Mouse (Mus musculus) intestine, embryonic 14.5 days (tissue): ENCODE measurements around the gene Frmd6. TPM values are rescaled to one million over a fixed set of nuclear protein-coding genes. Genes with fewer than 3 reads are reported as not detected.
A peak's percentile ranks its signal among the peaks of the same experiment; 100 is the strongest.

Source experiments
- ATAC-seq: fragments of 200-750 bp; cut with Nextera tagmentation; replicated peaks from 2 replicates; pipeline ENCODE4 v1.8.0; 2017; ENCODE audit warnings: low read depth, moderate number of reproducible peaks, moderate TSS enrichment, moderate library complexity; ENCODE audit not compliant: low FRiP score, low TSS enrichment
- DNase-seq: peaks from one replicate; pipeline ENCODE4 v3.0.0-alpha.2; 2018; ENCODE audit warnings: low spot score
- H3K27ac ChIP-seq: fragments of 300-500 bp; sonication (generic); 2 replicates; pipeline ENCODE4 v1.5.1; 2014; ENCODE audit warnings: low read depth, mild to moderate bottlenecking, control low read depth
- H3K27me3 ChIP-seq: fragments of 300-500 bp; sonication (generic); replicated peaks from 2 replicates; pipeline ENCODE4 v1.6.1; 2014; ENCODE audit warnings: low read length, control low read depth; ENCODE audit not compliant: control insufficient read depth, insufficient read depth
- H3K36me3 ChIP-seq: fragments of 300-500 bp; sonication (generic); 2 replicates; pipeline ENCODE4 v1.6.1; 2014; ENCODE audit warnings: low read length, control low read depth; ENCODE audit not compliant: control insufficient read depth, insufficient read depth
- H3K4me1 ChIP-seq: fragments of 300-500 bp; sonication (generic); replicated peaks from 2 replicates; pipeline ENCODE4 v1.6.1; 2014; ENCODE audit warnings: low read length, control low read depth, mixed read lengths; ENCODE audit not compliant: control insufficient read depth, insufficient read depth
- H3K4me2 ChIP-seq: fragments of 300-500 bp; sonication (generic); 2 replicates; pipeline ENCODE4 v1.6.1; 2014; ENCODE audit warnings: low read length
- H3K4me3 ChIP-seq: fragments of 300-500 bp; sonication (generic); 2 replicates; pipeline ENCODE4 v1.5.1; 2014; ENCODE audit warnings: low read depth, low read length, control low read depth, mixed read lengths
- H3K9ac ChIP-seq: fragments of 300-500 bp; sonication (generic); 2 replicates; pipeline ENCODE4 v1.6.1; 2014; ENCODE audit warnings: mild to moderate bottlenecking, low read length
- H3K9me3 ChIP-seq: fragments of 300-500 bp; sonication (generic); 2 replicates; pipeline ENCODE4 v1.6.1; 2016; ENCODE audit warnings: low read length, control low read depth; ENCODE audit not compliant: control insufficient read depth
- WGBS: fragments of 180-500 bp; shearing (Covaris S2); extraction: QIAGEN DNeasy Blood & Tissue Kit; methylation state at CpG from one replicate; pipeline ENCODE4 v1.1.7; 2014; 5-methylcytosine and 5-hydroxymethylcytosine counted together
- polyA plus RNA-seq: library from polyadenylated mRNA; unstranded; fragments of >200 nt; fragmentation: Nextera tagmentation; extraction: Ambion mirVana; gene quantifications from 2 replicates; pipeline ENCODE4 v1.2.1, GENCODE M21; 2014

Gene Frmd6
- polyA plus RNA-seq, 1 experiment from 2014 or later, result 17.5 TPM

DNA sequence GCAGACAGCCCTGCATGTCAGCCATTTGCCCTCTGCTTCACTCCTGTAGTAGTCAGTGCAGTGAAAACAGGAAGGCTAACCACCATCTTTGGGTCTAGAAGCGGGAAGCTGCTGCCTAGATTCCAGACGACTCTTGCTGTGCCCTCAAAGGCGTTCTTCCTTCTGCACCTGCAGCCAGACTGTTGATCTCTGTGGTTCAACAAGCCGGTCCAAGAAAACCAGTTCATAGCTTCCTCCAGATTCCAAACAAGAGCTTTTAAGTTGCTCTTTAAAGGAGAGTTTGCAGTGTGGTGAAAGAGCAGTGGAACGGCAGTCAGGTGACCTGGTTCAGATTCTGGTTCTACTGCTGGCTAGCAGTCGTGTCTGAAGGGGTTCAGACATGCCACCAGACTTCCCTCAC is 48.2 kb downstream of the Frmd6 start:
- whole genome bisulfite sequencing, result 49% methylated on average over 6 of the region's 6 CpGs
- H3K27me3 ChIP-seq, result no peaks in the 10 kb centered on the region
- no peak for DNase-seq
- H3K9ac ChIP-seq, result no peak overlapping the region
- peak overlapping the region; percentile 59 for H3K27ac ChIP-seq
- peaks cover 11% of the 10 kb centered on the region; the same call in 1 of the 2 replicates for H3K4me1 ChIP-seq
- ATAC-seq, result no peak
- H3K4me2 ChIP-seq, result no peak overlapping the region
- H3K36me3 ChIP-seq, result peaks cover 4% of the 10 kb centered on the region
- no peaks in the 10 kb centered on the region for H3K9me3 ChIP-seq
- H3K4me3 ChIP-seq, result no peak overlapping the region

DNA sequence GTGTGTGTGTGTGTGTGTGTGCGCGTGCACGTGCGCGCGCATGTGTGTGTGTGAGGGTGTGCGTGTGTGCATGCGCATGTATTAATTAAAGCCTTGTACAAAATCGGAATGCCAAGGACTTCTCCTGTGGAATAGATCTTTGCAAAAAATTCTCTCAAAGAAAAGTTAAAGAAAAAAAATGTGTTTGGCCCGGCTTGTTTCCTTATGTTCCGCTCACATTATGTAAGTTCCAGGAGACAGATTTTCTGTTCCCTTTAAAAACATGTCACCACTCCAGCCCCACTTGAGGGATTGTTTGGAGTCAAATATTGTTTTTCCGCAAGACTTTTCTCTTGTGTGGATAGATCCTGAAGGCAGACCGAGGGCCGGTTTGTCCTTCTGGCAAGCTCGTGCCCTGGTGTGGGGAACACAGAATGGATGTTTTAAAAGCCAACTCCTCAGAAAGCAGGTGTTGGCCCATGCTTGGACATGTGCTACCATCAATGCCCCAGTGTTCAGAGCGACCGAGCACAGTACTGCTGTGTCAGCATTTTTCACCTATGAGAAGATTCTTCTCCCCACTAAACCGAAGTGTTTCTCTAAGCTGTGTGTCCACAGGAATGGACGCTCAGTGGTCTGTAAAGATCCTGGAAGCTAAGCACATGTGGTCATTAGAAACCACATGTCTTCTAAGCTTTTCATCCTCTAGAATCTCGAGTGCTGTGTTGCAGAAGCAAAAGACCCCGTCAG is 51.1 kb downstream of the Frmd6 start:
- no peak overlapping the region for H3K4me2 ChIP-seq
- H3K27ac ChIP-seq, result no peak overlapping the region
- no peak overlapping the region for H3K9ac ChIP-seq
- H3K9me3 ChIP-seq, result no peaks in the 10 kb centered on the region
- no peak overlapping the region for H3K4me3 ChIP-seq
- ATAC-seq (no peak), DNase-seq (no peak)
- H3K27me3 ChIP-seq, result no peaks in the 10 kb centered on the region
- H3K4me1 ChIP-seq, result no peaks in the 10 kb centered on the region
- H3K36me3 ChIP-seq, result peaks cover 28% of the 10 kb centered on the region
- WGBS, result 87% methylated on average over 21 of the region's 21 CpGs

DNA sequence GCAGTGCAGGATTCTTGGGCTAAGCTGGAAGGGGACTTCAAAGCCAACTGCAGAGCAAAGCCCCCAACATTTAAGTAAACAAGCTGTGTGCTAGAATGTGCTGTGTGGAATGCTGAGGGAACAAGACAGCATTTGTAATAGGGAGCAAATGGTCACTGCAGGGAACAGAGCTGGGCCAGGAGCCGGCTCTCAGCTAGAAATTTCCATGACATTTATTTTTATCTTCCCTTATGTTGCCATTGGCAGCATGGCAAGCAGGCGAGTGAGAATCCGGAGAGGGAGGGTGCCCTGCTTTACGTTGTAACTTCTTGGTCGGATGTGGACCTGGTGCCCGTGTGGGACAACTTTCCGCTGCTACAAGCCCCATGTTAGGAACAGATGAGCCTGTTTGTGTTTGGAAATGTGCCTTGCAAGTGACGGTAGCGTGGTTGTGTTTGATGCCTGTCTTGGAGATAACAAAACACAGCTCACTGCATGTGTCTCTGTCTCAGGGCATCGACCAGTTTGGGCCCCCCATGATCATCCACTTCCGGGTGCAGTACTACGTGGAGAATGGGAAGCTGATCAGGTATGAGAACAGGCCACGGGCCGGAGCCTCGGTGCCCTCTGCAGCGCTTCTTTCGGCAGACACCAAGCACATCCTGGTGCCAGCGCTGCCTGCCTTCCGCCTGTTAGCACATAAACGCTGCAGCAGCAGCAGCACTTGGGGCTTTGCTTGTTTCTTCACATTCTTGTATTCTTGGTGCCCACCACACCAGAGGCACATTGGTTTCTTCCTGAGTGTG is 52.8 kb downstream of the Frmd6 start:
- Histone ChIP-seq H3K9me3 (no peaks in the 10 kb centered on the region), H3K36me3 (peaks cover 36% of the 10 kb centered on the region), H3K27me3 (no peaks in the 10 kb centered on the region), H3K4me2 (no peak overlapping the region), H3K9ac (no peak overlapping the region), H3K4me1 (no peaks in the 10 kb centered on the region), H3K4me3 (no peak overlapping the region), H3K27ac (no peak overlapping the region)
- DNase-seq, result no peak
- 88% methylated on average over 20 of the region's 20 CpGs for WGBS
- no peak for ATAC-seq

DNA sequence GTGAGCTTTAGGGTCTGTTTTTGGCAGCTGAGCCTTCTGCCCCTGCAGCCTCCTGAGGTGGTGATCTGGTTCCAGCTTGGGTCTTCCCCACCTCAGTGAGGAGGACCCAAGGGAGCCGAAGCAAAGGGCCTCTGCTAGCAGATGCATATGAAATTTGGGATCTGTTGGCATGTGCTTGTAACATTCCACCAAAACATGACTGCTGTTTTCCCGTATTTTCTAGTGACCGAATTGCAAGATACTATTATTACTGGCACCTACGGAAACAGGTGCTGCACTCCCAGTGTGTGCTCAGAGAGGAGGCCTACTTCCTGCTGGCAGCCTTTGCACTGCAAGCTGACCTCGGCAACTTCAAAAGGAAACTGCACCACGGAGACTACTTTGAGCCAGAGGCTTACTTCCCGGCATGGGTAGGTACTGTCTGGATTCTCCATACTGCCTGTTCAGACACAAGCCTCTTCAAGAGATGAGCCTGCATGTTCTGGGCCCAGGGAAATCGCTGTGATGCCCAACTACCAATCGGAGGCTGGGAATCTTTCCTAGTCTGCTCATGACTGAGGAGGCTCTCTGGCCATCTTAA is 55.2 kb downstream of the Frmd6 start:
- Histone ChIP-seq H3K27me3 (no peaks in the 10 kb centered on the region), H3K27ac (no peak overlapping the region), H3K9me3 (no peaks in the 10 kb centered on the region), H3K4me1 (no peaks in the 10 kb centered on the region), H3K36me3 (peaks cover 46% of the 10 kb centered on the region), H3K9ac (no peak overlapping the region), H3K4me2 (no peak overlapping the region), H3K4me3 (no peak overlapping the region)
- WGBS, result 73% methylated on average over 9 of the region's 9 CpGs
- ATAC-seq (no peak), DNase-seq (no peak)

DNA sequence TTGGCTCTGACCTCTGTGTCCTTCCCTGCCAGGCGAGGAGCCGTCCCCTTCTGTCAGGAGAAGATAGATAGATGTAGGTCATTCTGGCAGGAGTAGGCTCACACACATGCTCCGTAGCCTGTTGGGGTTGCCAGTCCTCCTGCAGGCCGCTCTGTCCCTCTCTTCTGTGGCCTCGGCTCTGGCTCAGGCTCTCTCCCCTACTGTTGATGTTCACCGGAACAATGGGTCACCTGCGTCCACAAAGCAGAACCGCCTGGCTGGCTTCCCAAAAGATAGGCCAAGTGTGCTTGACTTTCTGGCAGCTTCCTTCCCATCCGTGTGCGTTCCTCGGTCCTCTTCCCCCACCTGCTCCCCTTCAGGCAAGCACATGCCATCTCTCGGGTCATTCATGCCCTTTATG is 56.0 kb downstream of the Frmd6 start:
- H3K4me3 ChIP-seq, result no peak overlapping the region
- no peak overlapping the region for H3K4me2 ChIP-seq
- H3K36me3 ChIP-seq, result peaks cover 49% of the 10 kb centered on the region
- ATAC-seq (no peak), DNase-seq (no peak)
- no peaks in the 10 kb centered on the region for H3K9me3 ChIP-seq
- no peaks in the 10 kb centered on the region for H3K4me1 ChIP-seq
- no peaks in the 10 kb centered on the region for H3K27me3 ChIP-seq
- H3K27ac ChIP-seq, result no peak overlapping the region
- 81% methylated on average over 12 of the region's 12 CpGs for WGBS
- H3K9ac ChIP-seq, result no peak overlapping the region

DNA sequence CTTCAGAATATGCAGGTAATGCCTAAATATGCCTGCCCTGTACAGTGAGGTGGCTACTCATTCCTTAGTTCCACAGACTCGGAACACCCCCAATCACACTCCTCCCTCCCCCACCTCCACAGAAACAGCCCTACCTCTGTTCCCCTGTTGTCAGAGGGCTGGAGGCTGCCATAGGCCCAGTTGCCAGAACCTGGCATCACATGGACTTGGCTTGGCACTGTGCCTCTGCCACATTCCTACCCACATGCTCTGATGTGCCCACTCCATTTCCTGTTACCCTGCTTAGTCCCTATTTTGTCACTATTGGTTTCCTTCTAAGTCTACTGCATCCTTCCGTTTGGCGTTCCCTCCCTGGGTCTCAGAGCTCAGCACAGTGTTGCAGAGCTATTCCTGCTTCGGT is 56.5 kb downstream of the Frmd6 start:
- no peak for ATAC-seq
- DNase-seq, result no peak
- peaks cover 49% of the 10 kb centered on the region for H3K36me3 ChIP-seq
- H3K4me3 ChIP-seq, result no peak overlapping the region
- no peak overlapping the region for H3K27ac ChIP-seq
- no peaks in the 10 kb centered on the region for H3K27me3 ChIP-seq
- no peak overlapping the region for H3K9ac ChIP-seq
- 93% methylated on average over 4 of the region's 4 CpGs for WGBS
- no peak overlapping the region for H3K4me2 ChIP-seq
- no peaks in the 10 kb centered on the region for H3K9me3 ChIP-seq
- H3K4me1 ChIP-seq, result no peaks in the 10 kb centered on the region

DNA sequence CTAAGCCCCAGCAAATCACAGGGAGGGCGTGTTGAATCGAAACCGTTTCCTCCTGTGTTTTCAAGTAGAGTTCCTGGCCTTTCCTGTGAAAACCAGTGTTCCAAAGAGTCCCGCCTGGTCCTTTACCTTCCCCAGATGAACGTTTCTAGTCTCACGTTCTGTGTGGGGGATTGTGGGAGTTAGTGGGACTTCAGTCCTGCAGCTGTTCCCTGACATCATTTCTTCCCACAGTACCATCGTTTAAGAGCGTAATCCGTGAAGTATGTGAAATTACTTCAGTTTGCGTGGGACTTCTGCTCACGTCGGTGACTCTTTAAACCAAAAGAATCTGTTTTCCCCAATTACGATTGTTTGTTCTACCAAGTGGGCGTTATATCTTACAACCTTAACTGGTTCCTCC is 57.8 kb downstream of the Frmd6 start:
- Histone ChIP-seq H3K36me3 (peaks cover 49% of the 10 kb centered on the region), H3K27ac (no peak overlapping the region), H3K27me3 (no peaks in the 10 kb centered on the region), H3K4me3 (no peak overlapping the region), H3K9me3 (no peaks in the 10 kb centered on the region), H3K9ac (no peak overlapping the region), H3K4me1 (no peaks in the 10 kb centered on the region), H3K4me2 (no peak overlapping the region)
- WGBS, result 92% methylated on average over 14 of the region's 14 CpGs
- ATAC-seq (no peak), DNase-seq (no peak)

DNA sequence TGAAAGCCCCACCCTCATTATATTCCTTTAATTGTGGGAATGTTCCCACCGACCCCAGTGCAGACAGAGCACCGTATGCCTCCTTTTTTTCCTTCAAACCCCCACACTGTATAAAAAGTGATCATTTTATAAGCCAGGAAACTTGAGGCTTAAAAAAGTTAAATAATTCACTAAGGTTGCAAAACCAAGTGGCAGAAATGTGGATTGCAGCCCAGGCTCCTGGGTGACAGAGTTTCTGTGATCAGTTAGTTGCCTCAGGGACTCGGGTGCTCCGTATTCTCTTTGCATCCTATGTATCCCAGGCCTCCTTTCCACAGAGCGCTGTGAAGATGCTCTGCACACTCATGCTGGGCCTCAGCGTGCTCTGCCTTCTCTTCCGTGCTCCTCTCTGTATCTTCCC is 58.8 kb downstream of the Frmd6 start:
- ATAC-seq, result no peak
- Histone ChIP-seq H3K9me3 (no peaks in the 10 kb centered on the region), H3K9ac (no peak overlapping the region), H3K36me3 (peaks cover 42% of the 10 kb centered on the region), H3K27me3 (no peaks in the 10 kb centered on the region), H3K27ac (no peak overlapping the region), H3K4me2 (no peak overlapping the region), H3K4me1 (no peaks in the 10 kb centered on the region), H3K4me3 (no peak overlapping the region)
- DNase-seq, result no peak
- 93% methylated on average over 7 of the region's 7 CpGs for WGBS
